Mouse (Mus musculus) retina, postnatal 1 day (tissue): ENCODE measurements around the gene Tnfsf13b.

ENCODE experiments used
- DNase-seq: peaks from one replicate; pipeline ENCODE4 v3.0.0-alpha.2; 2012

The Tnfsf13b gene

GRCm38 (mm10) chr8:10049162-10049561 lies 42.9 kb downstream of the Tnfsf13b start:
- DNase-seq, result no peak

- no peak for DNase-seq
These were observed 45.3 kb downstream of the Tnfsf13b start for GRCm38 (mm10) chr8:10051576-10051975.

GRCm38 (mm10) chr8:10053571-10053990 lies 47.3 kb downstream of the Tnfsf13b start:
- peak; percentile 56 for DNase-seq

GRCm38 (mm10) chr8:10061001-10061400 lies 54.7 kb downstream of the Tnfsf13b start:
- no peak for DNase-seq

- no peak for DNase-seq
These were observed 60.6 kb downstream of the Tnfsf13b start for GRCm38 (mm10) chr8:10066906-10067305.

- DNase-seq, result no peak
These were observed 61.5 kb downstream of the Tnfsf13b start for GRCm38 (mm10) chr8:10067775-10068174.

GRCm38 (mm10) chr8:10072347-10072746 lies 66.1 kb downstream of the Tnfsf13b start:
- no peak for DNase-seq
